Mouse (Mus musculus): ENCODE results near the gene Atxn1. TPM values are rescaled to one million over a fixed set of nuclear protein-coding genes. Genes with fewer than 3 reads are reported as not detected.

Atxn1 gene
- polyA plus RNA-seq, 1 experiment: 2.5 TPM

DNA sequence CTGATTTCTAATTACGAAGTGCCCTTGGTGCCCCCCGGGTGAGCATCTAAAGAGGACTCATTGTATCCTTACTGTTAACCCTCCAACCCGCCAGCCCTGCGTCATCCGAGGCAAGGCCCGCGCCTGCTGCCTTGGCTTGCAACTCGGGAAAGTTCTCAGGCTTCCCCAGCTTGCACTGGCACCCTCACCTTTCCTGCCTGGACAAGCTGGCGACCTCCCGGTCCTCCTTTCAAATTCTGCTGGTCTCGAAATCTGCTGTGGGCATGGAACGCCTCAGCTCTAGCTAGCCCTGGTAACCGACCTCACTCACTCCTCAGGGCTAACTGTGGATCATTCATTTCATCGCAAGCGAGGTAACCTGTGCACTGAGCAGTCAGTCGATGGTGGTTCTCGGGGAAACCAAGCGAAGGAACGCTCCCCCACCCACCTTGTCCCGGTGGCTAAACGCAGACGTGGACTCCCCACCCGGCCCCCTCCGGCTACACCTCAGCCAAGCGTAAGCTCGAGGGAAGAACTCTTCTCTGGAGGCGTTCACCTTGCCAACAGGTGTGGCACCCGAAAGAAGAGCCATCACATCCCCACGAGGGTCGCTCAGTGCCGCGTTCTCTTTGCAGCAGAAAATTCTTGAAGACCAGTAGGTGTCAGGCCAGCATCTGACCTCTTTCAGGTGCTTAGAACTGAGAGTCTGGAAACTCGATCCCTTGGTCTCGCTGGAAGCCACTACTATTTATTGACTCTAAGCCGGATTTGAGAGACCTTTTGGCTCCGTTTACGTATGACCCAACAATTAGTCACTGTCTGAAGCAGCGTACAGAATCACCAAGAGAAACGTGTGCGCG, 1.0 kb upstream of the Atxn1 start:
- Histone ChIP-seq H3K4me2 (ENCODE audit: low read depth) (peak overlapping the region; percentile 100), H3ac (ENCODE audit: control insufficient read depth, insufficient read length) (peak overlapping the region; percentile 80), H3K79me2 (ENCODE audit: control insufficient read depth, insufficient read depth) (peaks cover 23% of the 10 kb centered on the region), H3K4me3 (peak overlapping the region; percentile 88), H3K27me3 (ENCODE audit: control insufficient read depth, insufficient read depth, insufficient read length) (no peaks in the 10 kb centered on the region), H3K36me3 (ENCODE audit: control insufficient read depth, insufficient read depth) (no peaks in the 10 kb centered on the region)
- TF ChIP-seq CEBPB (IDR thresholded peaks at IDR 0.05; ENCODE audit: insufficient read depth, poor library complexity, severe bottlenecking): no peak
- no peak for TF ChIP-seq MYOD1 (IDR thresholded peaks at IDR 0.05; ENCODE audit: control insufficient read depth in 1 of 3, insufficient read length in 2 of 3, low read depth in 2 of 3)
- no peak for TF ChIP-seq E2F4 (IDR thresholded peaks at IDR 0.05; ENCODE audit: insufficient read depth)
- no peak for TF ChIP-seq SRF (IDR thresholded peaks at IDR 0.05; ENCODE audit: control insufficient read depth, insufficient read length, low read depth)
- TF ChIP-seq TCF12 (IDR thresholded peaks at IDR 0.05; ENCODE audit: insufficient read depth, poor library complexity, severe bottlenecking): no peak
- no peak for TF ChIP-seq POLR2A (IDR thresholded peaks at IDR 0.05; ENCODE audit: insufficient read length, low read depth)
- TF ChIP-seq REST (IDR thresholded peaks at IDR 0.05; ENCODE audit: insufficient read depth, insufficient read length): no peak

DNA sequence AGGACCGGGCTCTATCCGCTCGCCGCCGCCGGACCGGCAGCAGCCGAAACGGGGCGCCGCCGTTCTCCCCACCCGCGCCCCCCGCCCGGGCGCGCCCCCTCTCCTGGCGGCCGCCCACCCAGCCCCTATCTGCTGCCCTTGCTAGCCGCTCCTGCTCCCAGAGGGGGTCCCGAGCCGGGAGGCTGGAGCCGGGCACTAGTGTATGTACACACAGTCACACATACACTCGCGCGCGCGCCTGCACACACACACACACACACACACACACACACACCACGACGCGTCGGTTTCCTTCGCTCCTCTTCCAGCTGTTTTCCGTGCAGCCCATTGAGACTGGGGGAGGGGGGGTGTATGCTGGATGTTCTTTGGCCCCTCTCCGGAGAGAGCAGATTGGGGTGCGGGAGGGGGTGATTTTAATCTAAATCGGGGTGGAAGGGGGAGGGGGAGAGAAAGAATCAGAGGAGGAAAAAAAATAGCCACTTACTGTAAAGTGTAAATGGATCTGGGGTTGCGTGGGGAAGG, 416 bp downstream of the Atxn1 start:
- Histone ChIP-seq H3K36me3 (ENCODE audit: control insufficient read depth, insufficient read depth) (no peaks in the 10 kb centered on the region), H3K79me2 (ENCODE audit: control insufficient read depth, insufficient read depth) (peaks cover 36% of the 10 kb centered on the region), H3K4me2 (ENCODE audit: low read depth) (peak overlapping the region; percentile 45), H3ac (ENCODE audit: control insufficient read depth, insufficient read length) (peak overlapping the region; percentile 80), H3K27me3 (ENCODE audit: control insufficient read depth, insufficient read depth, insufficient read length) (no peaks in the 10 kb centered on the region), H3K4me3 (peak overlapping the region; percentile 88)
- TF ChIP-seq SRF (IDR thresholded peaks at IDR 0.05; ENCODE audit: control insufficient read depth, insufficient read length, low read depth) (no peak), MAX (IDR thresholded peaks at IDR 0.05; ENCODE audit: low read depth) (no peak), CEBPB (IDR thresholded peaks at IDR 0.05; ENCODE audit: insufficient read depth, poor library complexity, severe bottlenecking) (no peak), REST (IDR thresholded peaks at IDR 0.05; ENCODE audit: insufficient read depth, insufficient read length) (peak; percentile 2), E2F4 (IDR thresholded peaks at IDR 0.05; ENCODE audit: insufficient read depth) (no peak), POLR2A (IDR thresholded peaks at IDR 0.05; ENCODE audit: insufficient read length, low read depth) (peak; percentile 13), POLR2AphosphoS2 (IDR thresholded peaks at IDR 0.05; ENCODE audit: insufficient read length, low read depth) (no peak), MYOD1 (IDR thresholded peaks at IDR 0.05; ENCODE audit: control insufficient read depth in 1 of 3, insufficient read length in 2 of 3, low read depth in 2 of 3) (peak in 2 of 3 experiments; percentile 24 to 46), USF1 (IDR thresholded peaks at IDR 0.05; ENCODE audit: low read depth) (no peak), TCF12 (IDR thresholded peaks at IDR 0.05; ENCODE audit: insufficient read depth, poor library complexity, severe bottlenecking) (no peak), TCF3 (IDR thresholded peaks at IDR 0.05; ENCODE audit: insufficient read length, low read depth) (no peak), MYOG (IDR thresholded peaks at IDR 0.05; ENCODE audit: control insufficient read depth in 1 of 3, insufficient read depth in 1 of 3, insufficient read length in 2 of 3, low read depth in 2 of 3) (peak in 2 of 3 experiments; percentile 56 to 67)

DNA sequence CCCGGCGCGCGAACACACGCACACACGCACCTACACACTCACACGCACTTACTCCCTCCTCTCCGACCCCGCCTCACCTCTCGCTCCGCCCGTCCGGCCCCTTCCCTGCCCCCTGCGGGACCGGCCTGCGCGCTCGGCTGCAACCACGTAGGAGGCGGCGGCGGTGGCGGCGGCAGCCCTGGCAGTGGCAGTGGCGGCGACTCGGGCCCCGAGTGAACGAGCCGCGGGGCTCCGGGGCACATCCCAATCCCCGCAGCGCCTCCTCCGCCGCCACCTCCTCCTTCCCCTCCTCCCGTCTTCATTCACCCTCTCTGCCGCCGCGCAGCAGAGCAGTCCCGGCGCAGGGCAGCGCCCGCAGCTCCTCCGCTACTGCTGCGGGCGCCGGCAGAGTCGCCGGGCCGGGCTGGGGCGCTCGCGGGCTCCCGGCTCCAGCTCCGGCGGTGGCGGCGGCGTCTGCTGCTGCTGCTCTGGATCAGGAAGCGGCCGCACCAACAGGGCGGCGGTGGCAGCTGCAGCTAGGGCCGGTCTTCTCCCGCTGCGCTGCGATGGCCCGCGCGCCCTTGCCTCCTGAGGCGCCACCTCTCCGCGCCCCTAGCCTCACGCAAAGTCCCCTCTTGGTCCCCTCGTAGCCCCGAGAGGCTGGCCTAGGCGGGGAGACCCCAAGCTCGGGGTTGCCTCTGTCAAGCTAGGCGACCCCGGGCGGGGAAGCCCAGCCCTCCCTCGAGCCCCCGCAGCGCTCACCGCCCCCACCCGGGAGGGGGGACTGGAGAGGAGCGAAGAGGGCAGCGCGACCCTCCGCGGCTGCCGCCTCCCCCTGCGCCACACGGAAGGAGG, 1.1 kb downstream of the Atxn1 start:
- Histone ChIP-seq H3K79me2 (ENCODE audit: control insufficient read depth, insufficient read depth) (peaks cover 42% of the 10 kb centered on the region), H3K36me3 (ENCODE audit: control insufficient read depth, insufficient read depth) (no peaks in the 10 kb centered on the region), H3K27me3 (ENCODE audit: control insufficient read depth, insufficient read depth, insufficient read length) (no peaks in the 10 kb centered on the region), H3K4me2 (ENCODE audit: low read depth) (peak overlapping the region; percentile 74), H3K4me3 (peak overlapping the region; percentile 88), H3ac (ENCODE audit: control insufficient read depth, insufficient read length) (peak overlapping the region; percentile 80)
- TF ChIP-seq E2F4 (IDR thresholded peaks at IDR 0.05; ENCODE audit: insufficient read depth): no peak
- no peak for TF ChIP-seq TCF3 (IDR thresholded peaks at IDR 0.05; ENCODE audit: insufficient read length, low read depth)
- no peak for TF ChIP-seq MAX (IDR thresholded peaks at IDR 0.05; ENCODE audit: low read depth)
- peak in 2 of 3 experiments; percentile 81 to 82 for TF ChIP-seq MYOG (IDR thresholded peaks at IDR 0.05; ENCODE audit: control insufficient read depth in 1 of 3, insufficient read depth in 1 of 3, insufficient read length in 2 of 3, low read depth in 2 of 3)
- TF ChIP-seq POLR2A (IDR thresholded peaks at IDR 0.05; ENCODE audit: insufficient read length, low read depth): peak; percentile 80
- TF ChIP-seq MYOD1 (IDR thresholded peaks at IDR 0.05; ENCODE audit: control insufficient read depth in 1 of 3, insufficient read length in 2 of 3, low read depth in 2 of 3): peak in 1 of 3 experiments; percentile 83
- TF ChIP-seq CEBPB (IDR thresholded peaks at IDR 0.05; ENCODE audit: insufficient read depth, poor library complexity, severe bottlenecking): no peak
- TF ChIP-seq POLR2AphosphoS2 (IDR thresholded peaks at IDR 0.05; ENCODE audit: insufficient read length, low read depth): peak; percentile 78

DNA sequence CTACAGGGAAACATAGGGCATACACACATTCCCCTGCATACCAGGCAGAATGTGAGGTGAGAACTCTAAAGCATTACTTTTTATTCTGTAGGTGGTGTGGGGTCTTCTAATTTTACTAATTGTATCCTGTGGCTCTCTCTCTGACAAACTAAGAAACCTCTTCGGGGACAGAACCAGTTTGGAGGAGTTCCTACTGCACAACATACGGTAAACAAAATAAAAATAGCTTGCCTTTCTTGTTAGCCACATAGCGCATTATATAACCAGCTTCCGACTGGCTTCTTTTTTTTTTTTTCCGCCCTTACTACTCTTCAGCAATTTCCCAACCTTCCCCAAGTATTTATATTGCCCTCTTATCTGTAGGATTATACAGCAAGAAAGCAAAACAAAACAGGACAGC, 2.0 kb downstream of the Atxn1 start:
- H3ac ChIP-seq (ENCODE audit: control insufficient read depth, insufficient read length): peak overlapping the region; percentile 80
- H3K4me3 ChIP-seq: peak overlapping the region; percentile 88
- no peaks in the 10 kb centered on the region for H3K36me3 ChIP-seq (ENCODE audit: control insufficient read depth, insufficient read depth)
- no peaks in the 10 kb centered on the region for H3K27me3 ChIP-seq (ENCODE audit: control insufficient read depth, insufficient read depth, insufficient read length)
- no peak for TF ChIP-seq MAX (IDR thresholded peaks at IDR 0.05; ENCODE audit: low read depth)
- no peak for TF ChIP-seq REST (IDR thresholded peaks at IDR 0.05; ENCODE audit: insufficient read depth, insufficient read length)
- TF ChIP-seq CEBPB (IDR thresholded peaks at IDR 0.05; ENCODE audit: insufficient read depth, poor library complexity, severe bottlenecking): no peak
- TF ChIP-seq SRF (IDR thresholded peaks at IDR 0.05; ENCODE audit: control insufficient read depth, insufficient read length, low read depth): no peak
- TF ChIP-seq POLR2A (IDR thresholded peaks at IDR 0.05; ENCODE audit: insufficient read length, low read depth): no peak
- TF ChIP-seq POLR2AphosphoS2 (IDR thresholded peaks at IDR 0.05; ENCODE audit: insufficient read length, low read depth): no peak
- no peak for TF ChIP-seq TCF12 (IDR thresholded peaks at IDR 0.05; ENCODE audit: insufficient read depth, poor library complexity, severe bottlenecking)
- no peak for TF ChIP-seq USF1 (IDR thresholded peaks at IDR 0.05; ENCODE audit: low read depth)
- no peak for TF ChIP-seq E2F4 (IDR thresholded peaks at IDR 0.05; ENCODE audit: insufficient read depth)
- no peak for TF ChIP-seq MYOD1 (IDR thresholded peaks at IDR 0.05; ENCODE audit: control insufficient read depth in 1 of 3, insufficient read length in 2 of 3, low read depth in 2 of 3)
- TF ChIP-seq TCF3 (IDR thresholded peaks at IDR 0.05; ENCODE audit: insufficient read length, low read depth): no peak
- no peak for TF ChIP-seq MYOG (IDR thresholded peaks at IDR 0.05; ENCODE audit: control insufficient read depth in 1 of 3, insufficient read depth in 1 of 3, insufficient read length in 2 of 3, low read depth in 2 of 3)
- peaks cover 51% of the 10 kb centered on the region for H3K79me2 ChIP-seq (ENCODE audit: control insufficient read depth, insufficient read depth)
- peak overlapping the region; percentile 74 for H3K4me2 ChIP-seq (ENCODE audit: low read depth)

Measured in myocyte (in vitro differentiated cells).